Mouse (Mus musculus): Measurements from ENCODE around the gene Faah.

DNA sequence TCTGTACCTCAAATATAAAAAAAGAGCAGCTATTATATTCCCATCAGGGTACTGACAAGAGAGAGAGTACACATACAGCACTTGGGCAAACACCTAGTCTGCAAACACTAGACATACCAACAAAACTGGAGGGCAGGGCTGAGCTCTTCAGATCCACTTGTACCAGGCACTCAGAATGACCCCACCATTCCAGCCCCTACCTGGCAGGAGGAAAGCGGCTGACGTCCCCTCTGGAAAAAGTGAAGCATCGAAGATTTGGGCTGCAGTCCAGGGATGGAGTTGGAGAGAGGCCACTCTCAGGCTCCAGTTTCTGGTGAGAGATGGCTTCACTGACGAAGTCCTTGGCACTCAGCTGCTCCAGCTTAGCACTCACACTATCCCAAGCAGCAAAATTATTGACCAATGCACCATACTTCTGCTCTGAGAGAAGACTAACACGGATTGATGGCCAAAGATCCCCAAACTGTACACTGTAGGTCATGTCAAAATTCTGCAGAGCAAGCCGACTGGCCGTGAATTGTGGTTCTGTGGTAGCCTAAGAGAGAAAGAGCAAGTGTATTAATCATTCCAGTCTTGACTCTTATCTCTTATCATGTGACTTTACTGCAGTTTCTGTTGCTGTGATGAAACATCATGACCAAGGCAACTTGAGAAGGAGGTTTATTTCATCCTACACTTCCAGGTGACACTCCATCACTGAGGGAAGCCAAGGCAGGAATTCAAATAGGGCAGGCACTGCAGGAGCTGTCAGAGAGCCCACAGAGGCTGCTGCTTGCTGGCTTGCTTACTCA is 30.6 kb upstream of the Faah start:
- TF ChIP-seq POLR2A (IDR thresholded peaks at IDR 0.05; ENCODE audit: borderline replicate concordance, extremely low read depth, insufficient read depth, insufficient read length, poor library complexity, severe bottlenecking) (no peak), CTCF (IDR thresholded peaks at IDR 0.05; ENCODE audit: borderline replicate concordance, extremely low read depth, insufficient read depth, insufficient read length) (no peak)
